Mouse (Mus musculus) ovary, postnatal 14 days (tissue): ENCODE results near the gene Mfsd12.

ENCODE experiments used
- DNase-seq: peaks from one replicate; pipeline ENCODE4 v3.0.0; 2022; ENCODE audit warnings: low spot score

Mfsd12 gene

DNA sequence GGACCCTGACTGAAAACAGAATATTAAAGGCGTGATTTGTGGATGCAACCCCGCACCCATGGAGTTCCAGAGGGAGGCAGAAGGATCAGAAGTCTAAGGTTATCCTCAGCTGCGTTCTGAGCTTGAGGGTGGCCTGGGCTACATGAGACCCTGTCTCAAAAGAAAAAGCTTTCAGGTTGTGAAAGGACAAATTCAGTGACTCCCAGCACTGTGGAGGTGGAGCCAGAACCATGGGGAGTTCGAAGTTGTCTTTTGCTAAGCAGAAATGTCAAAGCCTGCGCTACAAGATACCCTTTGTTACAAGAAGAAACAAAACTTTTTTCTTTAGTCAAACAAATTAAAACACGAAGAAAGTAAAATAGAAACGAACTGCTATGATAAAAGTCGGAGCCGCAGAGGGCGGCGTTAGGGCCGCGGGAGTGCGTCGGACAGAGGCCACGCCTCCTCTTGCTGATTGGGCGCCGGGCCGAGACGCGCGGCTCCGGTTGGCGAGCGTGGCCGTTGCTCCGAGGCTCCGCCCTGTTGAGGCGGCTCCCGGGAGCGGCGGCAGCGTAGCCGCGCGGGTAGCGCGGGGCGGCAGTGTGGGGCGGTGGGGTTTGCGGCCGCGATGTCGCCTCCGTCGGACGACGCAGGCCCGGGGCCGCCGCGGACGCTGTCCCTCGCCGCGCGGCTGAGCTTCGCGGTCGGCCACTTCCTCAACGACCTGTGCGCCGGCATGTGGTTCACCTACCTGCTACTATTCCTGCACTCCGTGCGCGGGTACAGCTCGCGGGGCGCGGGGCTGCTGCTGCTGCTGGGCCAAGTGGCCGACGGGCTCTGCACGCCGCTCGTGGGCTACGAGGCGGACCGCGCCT is at the start of gene Mfsd12:
Mfsd12 (plus strand) TSS at position 501 of the 854 bp plus-strand sequence.
- DNase-seq, result peak; percentile 88

- no peak for DNase-seq
Observed at GRCm38 (mm10) chr10:81309571-81309970, 47.7 kb upstream of the Mfsd12 start.

DNA sequence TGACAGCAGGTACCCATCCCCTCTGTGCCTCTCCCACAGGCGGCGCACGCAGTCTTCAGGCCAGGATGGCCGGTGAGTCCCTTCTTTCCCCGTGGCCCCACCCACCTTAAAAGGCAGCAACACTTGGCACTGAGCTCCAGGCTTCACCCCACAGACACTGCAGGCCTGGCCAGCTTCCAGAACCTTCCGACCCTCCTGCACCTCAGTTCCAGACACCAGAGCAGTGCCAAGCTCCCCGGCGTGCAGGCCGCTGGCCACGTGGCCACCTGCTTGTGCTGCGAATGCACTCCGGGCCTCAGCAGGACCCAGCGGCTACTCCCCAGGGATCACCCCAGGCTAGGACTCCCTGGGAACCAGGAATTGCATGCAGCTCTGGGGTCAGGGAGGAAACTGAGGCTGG is 43.7 kb upstream of the Mfsd12 start:
- DNase-seq, result no peak

- no peak for DNase-seq
Observed at GRCm38 (mm10) chr10:81314201-81314600, 43.1 kb upstream of the Mfsd12 start.

DNA sequence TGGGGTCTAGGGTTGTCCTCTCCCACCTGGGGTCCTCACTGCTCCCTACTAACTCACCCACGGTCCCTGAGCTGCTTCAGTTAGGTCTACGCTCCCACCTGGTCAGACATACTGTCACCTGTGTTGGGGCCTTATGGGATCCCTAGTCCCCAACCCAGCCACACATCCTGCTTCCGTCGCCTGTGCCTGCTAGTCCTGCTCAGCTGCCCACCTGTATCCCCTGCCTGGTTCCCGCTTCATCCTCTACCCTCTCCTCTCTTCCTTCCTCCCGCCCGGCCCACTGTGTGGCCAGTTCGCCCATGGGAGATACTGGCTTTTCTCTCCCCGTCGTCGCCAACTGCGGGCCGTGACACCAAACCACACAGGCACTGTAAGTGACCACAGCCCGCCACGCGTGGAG is 41.7 kb upstream of the Mfsd12 start:
- no peak for DNase-seq

- DNase-seq, result no peak
Observed at GRCm38 (mm10) chr10:81316338-81317060, 40.8 kb upstream of the Mfsd12 start.

DNA sequence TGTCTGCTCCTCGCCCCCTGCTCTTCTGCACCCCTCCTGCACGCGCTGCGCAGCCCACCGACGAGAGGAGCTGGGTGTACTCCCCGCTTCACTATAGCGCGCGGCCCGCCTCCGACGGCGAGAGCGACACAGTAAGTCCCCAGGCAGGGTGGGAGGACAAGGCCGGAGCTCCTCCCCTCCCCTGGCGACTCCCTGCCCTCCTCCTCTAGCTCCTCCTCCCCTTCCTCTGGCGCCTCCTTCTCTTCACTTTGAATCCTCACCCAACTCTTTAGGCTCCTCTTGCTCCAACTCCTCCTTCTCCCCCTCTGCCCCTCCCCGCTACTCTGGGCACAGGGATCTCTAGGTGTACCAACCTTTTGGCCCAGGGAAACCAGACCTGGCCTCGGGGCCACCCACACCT is 40.0 kb upstream of the Mfsd12 start:
- DNase-seq, result no peak

DNA sequence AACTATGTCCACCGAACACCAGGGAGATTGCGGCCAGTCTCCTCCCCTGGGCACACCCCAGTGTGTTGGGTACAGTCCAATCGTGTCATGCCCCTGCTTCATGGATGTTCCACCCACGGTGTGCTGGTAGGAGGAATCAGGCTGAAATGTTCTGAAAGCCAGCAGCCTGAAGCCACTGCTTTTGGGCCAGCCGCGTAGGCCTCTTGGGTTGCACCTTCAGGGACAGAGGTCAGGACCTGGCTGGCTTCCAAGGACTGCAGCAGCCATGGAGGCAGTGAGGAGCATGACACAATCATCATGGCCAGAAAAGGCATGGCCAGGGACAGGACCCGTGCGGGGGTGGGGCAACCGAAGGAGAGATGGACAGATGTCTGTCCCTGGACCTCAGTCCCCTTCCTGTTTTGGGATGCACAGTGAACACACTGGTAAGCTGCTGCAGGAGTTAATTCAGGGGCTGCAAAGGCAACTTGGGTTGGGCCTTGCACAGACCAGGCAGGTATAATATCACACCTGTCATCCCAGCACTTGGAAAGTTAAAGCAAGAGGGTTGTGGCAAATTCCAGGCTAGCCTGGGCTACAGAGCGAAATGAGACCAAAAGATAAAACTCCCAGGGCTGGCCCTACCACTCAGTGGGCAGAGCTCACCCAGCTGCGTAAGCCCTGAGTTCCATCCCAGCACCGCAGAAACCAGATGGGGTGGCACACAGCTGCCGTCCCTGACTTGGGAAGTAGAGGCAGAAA is 38.5 kb upstream of the Mfsd12 start:
- DNase-seq, result no peak

DNA sequence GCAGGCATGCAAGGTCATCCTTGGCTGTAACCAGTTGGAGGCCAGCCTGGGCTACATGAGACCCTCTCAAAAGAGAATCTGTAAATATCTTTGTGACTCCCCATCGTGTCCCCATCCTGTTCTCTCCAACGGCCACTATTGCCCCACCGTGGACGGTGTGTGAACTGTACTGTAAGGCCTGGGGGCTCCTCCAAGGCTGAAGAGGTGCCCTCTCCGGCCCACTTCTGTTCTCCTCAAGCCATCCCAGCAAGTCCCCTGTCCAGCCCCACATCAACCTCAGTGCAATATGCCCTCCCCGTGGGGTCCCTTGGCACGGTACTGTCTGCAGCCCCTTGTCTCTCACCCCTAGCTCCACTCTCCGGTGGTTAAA is 38.0 kb upstream of the Mfsd12 start:
- DNase-seq, result no peak

- no peak for DNase-seq
Observed at GRCm38 (mm10) chr10:81319741-81320549, 37.3 kb upstream of the Mfsd12 start.

GRCm38 (mm10) chr10:81320550-81321347 is 36.5 kb upstream of the Mfsd12 start, which contains the start of gene Cactin:
Cactin (plus strand) TSS chr10:81321103.
- DNase-seq, result peak; percentile 96

DNA sequence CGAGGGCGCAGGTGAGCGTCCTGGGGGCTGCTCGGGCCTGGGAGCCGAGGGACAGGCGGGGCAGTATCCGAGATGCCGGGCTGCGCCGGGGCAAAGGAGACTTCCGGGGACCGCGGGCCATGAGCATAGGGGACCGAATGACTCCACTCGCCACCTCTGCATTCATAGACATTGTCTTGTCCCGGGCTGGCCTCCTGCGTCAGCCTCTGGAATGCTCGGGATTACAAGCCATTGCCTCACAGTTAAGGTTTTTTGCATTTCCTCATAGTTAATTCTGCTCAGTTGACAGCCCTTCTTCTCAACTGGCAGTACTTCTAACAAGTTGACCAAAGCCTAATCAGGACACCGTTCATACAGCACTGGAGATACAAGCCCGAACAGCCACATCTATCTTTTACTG is 35.9 kb upstream of the Mfsd12 start:
- DNase-seq, result no peak

- DNase-seq, result no peak
Observed at GRCm38 (mm10) chr10:81322444-81322843, 34.8 kb upstream of the Mfsd12 start.

GRCm38 (mm10) chr10:81323141-81323775 is 34.0 kb upstream of the Mfsd12 start:
- no peak for DNase-seq

- no peak for DNase-seq
Observed at GRCm38 (mm10) chr10:81323791-81324530, 33.3 kb upstream of the Mfsd12 start.

DNA sequence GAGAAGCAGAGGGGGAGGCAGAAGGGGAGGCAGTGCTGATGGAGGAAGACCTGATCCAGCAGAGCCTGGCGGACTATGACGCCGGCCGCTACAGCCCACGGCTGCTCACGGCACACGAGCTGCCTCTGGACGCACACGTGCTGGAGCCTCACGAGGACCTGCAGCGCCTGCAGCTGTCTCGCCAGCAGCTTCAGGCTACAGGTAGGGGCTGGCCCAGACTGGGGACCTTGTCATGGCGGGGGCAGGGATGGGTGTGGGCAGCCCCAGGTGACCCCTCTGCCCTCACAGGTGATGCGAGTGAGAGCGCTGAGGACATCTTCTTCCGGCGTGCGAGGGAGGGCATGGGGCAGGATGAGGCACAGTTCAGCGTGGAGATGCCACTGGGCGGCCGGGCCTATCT is 32.1 kb upstream of the Mfsd12 start:
- no peak for DNase-seq

DNA sequence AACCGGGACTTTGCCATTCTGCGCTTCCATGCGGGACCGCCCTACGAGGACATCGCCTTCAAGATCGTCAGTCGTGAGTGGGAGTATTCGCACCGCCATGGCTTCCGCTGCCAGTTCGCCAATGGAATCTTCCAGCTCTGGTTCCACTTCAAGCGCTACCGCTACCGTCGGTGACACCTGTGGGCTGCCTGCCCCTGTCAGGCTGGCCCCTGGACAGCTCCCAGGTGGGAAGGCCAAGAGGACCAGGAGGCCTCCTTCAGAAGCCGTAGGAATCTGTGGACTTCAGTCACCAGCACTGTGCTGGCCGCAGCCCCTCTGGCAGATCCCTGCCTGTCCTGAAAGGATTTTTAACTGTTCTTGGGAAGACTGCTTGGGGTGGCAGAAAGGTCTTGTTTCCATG is 31.5 kb upstream of the Mfsd12 start:
- DNase-seq, result no peak

DNA sequence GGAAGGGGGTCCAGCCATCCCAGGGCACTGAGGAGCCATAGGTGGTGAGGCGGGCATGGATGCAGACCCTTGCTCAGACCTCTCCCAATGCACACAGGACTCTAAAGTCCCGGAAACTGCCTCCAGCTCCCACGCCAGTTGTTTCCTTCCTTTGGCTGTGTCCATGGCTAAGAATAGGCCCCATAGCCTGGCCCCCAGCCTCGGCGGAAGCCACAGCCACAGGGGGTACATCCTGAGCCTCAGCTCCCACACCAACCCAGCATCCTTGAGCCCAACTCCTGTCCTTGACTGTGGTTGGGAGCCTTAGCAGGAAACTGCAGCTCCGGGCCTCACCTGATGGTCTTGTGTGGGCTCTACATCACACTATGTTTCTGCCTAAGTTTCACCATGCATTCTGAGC is 30.4 kb upstream of the Mfsd12 start:
- no peak for DNase-seq

DNA sequence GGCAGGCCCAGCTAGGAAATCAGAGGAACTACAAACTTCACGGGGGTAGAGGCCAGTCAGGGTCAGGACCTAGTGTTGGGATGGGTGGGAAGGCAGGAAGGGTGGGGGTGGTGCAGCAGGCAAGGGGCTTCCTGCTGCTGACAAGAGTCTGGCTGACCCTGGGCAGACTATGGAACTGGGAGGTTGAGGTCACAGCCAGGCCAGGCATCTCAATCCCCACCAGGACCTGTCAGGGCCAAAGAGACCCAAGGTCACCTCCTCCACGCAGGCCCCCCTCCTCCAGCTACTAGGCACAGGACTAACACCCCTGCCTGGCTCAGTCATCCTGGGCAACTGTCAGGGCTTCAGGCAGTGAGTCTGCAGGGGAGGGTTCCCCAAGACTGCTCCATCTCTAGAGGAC is 29.3 kb upstream of the Mfsd12 start:
- no peak for DNase-seq

DNA sequence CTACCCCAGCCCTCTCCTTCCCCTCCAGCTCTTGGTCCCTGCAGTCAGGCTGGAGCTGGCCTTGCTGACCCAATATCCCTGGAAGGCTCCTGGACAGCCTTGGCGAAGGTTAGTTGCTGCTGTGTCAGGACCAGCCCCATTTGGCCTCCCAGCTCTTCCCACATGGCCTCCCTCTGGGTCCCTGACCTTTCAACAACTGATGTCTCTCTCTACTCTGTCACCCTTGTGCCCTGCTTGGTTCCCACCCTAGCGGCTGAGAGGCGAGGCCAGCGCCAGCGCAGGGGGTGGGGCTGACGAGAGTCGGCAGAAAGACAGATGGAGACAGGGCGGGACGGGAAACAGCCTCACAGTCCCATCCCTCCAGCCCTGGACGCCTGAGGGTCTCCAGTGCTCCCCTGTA is 28.9 kb upstream of the Mfsd12 start, which contains the start of gene Tbxa2r:
Tbxa2r (plus strand) TSS at position 346 of the 400 bp plus-strand sequence.
- DNase-seq, result no peak
